Mouse (Mus musculus) intestine, embryonic 14.5 days (tissue): ENCODE measurements around the gene Pomt1. TPM values are rescaled to one million over a fixed set of nuclear protein-coding genes. Genes with fewer than 3 reads are reported as not detected.
A peak's percentile ranks its signal among the peaks of the same experiment; 100 is the strongest.

ENCODE experiments used
- ATAC-seq: fragments of 200-750 bp; cut with Nextera tagmentation; replicated peaks from 2 replicates; pipeline ENCODE4 v1.8.0; 2017; ENCODE audit warnings: low read depth, moderate number of reproducible peaks, moderate TSS enrichment, moderate library complexity; ENCODE audit not compliant: low FRiP score, low TSS enrichment
- DNase-seq: peaks from one replicate; pipeline ENCODE4 v3.0.0-alpha.2; 2018; ENCODE audit warnings: low spot score
- H3K27ac ChIP-seq: fragments of 300-500 bp; sonication (generic); 2 replicates; pipeline ENCODE4 v1.5.1; 2014; ENCODE audit warnings: low read depth, mild to moderate bottlenecking, control low read depth
- H3K27me3 ChIP-seq: fragments of 300-500 bp; sonication (generic); replicated peaks from 2 replicates; pipeline ENCODE4 v1.6.1; 2014; ENCODE audit warnings: low read length, control low read depth; ENCODE audit not compliant: control insufficient read depth, insufficient read depth
- H3K36me3 ChIP-seq: fragments of 300-500 bp; sonication (generic); 2 replicates; pipeline ENCODE4 v1.6.1; 2014; ENCODE audit warnings: low read length, control low read depth; ENCODE audit not compliant: control insufficient read depth, insufficient read depth
- H3K4me1 ChIP-seq: fragments of 300-500 bp; sonication (generic); replicated peaks from 2 replicates; pipeline ENCODE4 v1.6.1; 2014; ENCODE audit warnings: low read length, control low read depth, mixed read lengths; ENCODE audit not compliant: control insufficient read depth, insufficient read depth
- H3K4me2 ChIP-seq: fragments of 300-500 bp; sonication (generic); 2 replicates; pipeline ENCODE4 v1.6.1; 2014; ENCODE audit warnings: low read length
- H3K4me3 ChIP-seq: fragments of 300-500 bp; sonication (generic); 2 replicates; pipeline ENCODE4 v1.5.1; 2014; ENCODE audit warnings: low read depth, low read length, control low read depth, mixed read lengths
- H3K9ac ChIP-seq: fragments of 300-500 bp; sonication (generic); 2 replicates; pipeline ENCODE4 v1.6.1; 2014; ENCODE audit warnings: mild to moderate bottlenecking, low read length
- H3K9me3 ChIP-seq: fragments of 300-500 bp; sonication (generic); 2 replicates; pipeline ENCODE4 v1.6.1; 2016; ENCODE audit warnings: low read length, control low read depth; ENCODE audit not compliant: control insufficient read depth
- WGBS: fragments of 180-500 bp; shearing (Covaris S2); extraction: QIAGEN DNeasy Blood & Tissue Kit; methylation state at CpG from one replicate; pipeline ENCODE4 v1.1.7; 2014; 5-methylcytosine and 5-hydroxymethylcytosine counted together
- polyA plus RNA-seq: library from polyadenylated mRNA; unstranded; fragments of >200 nt; fragmentation: Nextera tagmentation; extraction: Ambion mirVana; gene quantifications from 2 replicates; pipeline ENCODE4 v1.2.1, GENCODE M21; 2014

The Pomt1 gene
- polyA plus RNA-seq, 1 experiment from 2014 or later: 26.9 TPM

- Histone ChIP-seq H3K27ac (no peak overlapping the region), H3K4me2 (no peak overlapping the region), H3K4me1 (no peaks in the 10 kb centered on the region), H3K27me3 (no peaks in the 10 kb centered on the region), H3K4me3 (no peak overlapping the region), H3K9ac (no peak overlapping the region), H3K36me3 (peaks cover 100% of the 10 kb centered on the region), H3K9me3 (no peaks in the 10 kb centered on the region)
- 91% methylated on average over 5 of the region's 5 CpGs for WGBS
- no peak for DNase-seq
- ATAC-seq: no peak
These were observed 18.3 kb upstream of the Pomt1 start for GRCm38 (mm10) chr2:32218113-32218512.

- DNase-seq (no peak), ATAC-seq (no peak)
- WGBS: 92% methylated on average over 11 of the region's 11 CpGs
- Histone ChIP-seq H3K27me3 (no peaks in the 10 kb centered on the region), H3K9me3 (no peaks in the 10 kb centered on the region), H3K27ac (no peak overlapping the region), H3K36me3 (peaks cover 100% of the 10 kb centered on the region), H3K4me3 (no peak overlapping the region), H3K9ac (no peak overlapping the region), H3K4me2 (no peak overlapping the region), H3K4me1 (no peaks in the 10 kb centered on the region)
These were observed 17.7 kb upstream of the Pomt1 start for GRCm38 (mm10) chr2:32218541-32219334.

- H3K36me3 ChIP-seq: peaks cover 100% of the 10 kb centered on the region
- ATAC-seq: no peak
- H3K9ac ChIP-seq: no peak overlapping the region
- H3K9me3 ChIP-seq: no peaks in the 10 kb centered on the region
- WGBS: 91% methylated on average over 14 of the region's 14 CpGs
- no peak overlapping the region for H3K4me2 ChIP-seq
- no peak overlapping the region for H3K4me3 ChIP-seq
- no peak overlapping the region for H3K27ac ChIP-seq
- DNase-seq: no peak
- no peaks in the 10 kb centered on the region for H3K27me3 ChIP-seq
- H3K4me1 ChIP-seq: no peaks in the 10 kb centered on the region
These were observed 16.9 kb upstream of the Pomt1 start for GRCm38 (mm10) chr2:32219501-32219900.

GRCm38 (mm10) chr2:32220021-32220420 is 16.4 kb upstream of the Pomt1 start:
- H3K27ac ChIP-seq: no peak overlapping the region
- H3K4me3 ChIP-seq: no peak overlapping the region
- ATAC-seq (no peak), DNase-seq (no peak)
- H3K27me3 ChIP-seq: no peaks in the 10 kb centered on the region
- H3K4me1 ChIP-seq: no peaks in the 10 kb centered on the region
- no peaks in the 10 kb centered on the region for H3K9me3 ChIP-seq
- H3K4me2 ChIP-seq: no peak overlapping the region
- peaks cover 100% of the 10 kb centered on the region for H3K36me3 ChIP-seq
- H3K9ac ChIP-seq: no peak overlapping the region
- WGBS: 88% methylated on average over 6 of the region's 6 CpGs

- H3K4me3 ChIP-seq: no peak overlapping the region
- H3K4me1 ChIP-seq: no peaks in the 10 kb centered on the region
- 91% methylated on average over 10 of the region's 10 CpGs for WGBS
- no peak overlapping the region for H3K27ac ChIP-seq
- peaks cover 100% of the 10 kb centered on the region for H3K36me3 ChIP-seq
- DNase-seq (no peak), ATAC-seq (no peak)
- no peak overlapping the region for H3K9ac ChIP-seq
- H3K27me3 ChIP-seq: no peaks in the 10 kb centered on the region
- no peak overlapping the region for H3K4me2 ChIP-seq
- H3K9me3 ChIP-seq: no peaks in the 10 kb centered on the region
These were observed 15.4 kb upstream of the Pomt1 start for GRCm38 (mm10) chr2:32220969-32221368.

GRCm38 (mm10) chr2:32221577-32221976 is 14.8 kb upstream of the Pomt1 start:
- DNase-seq: no peak
- Histone ChIP-seq H3K4me1 (no peaks in the 10 kb centered on the region), H3K9ac (no peak overlapping the region), H3K27me3 (no peaks in the 10 kb centered on the region), H3K36me3 (peaks cover 100% of the 10 kb centered on the region), H3K9me3 (no peaks in the 10 kb centered on the region), H3K4me3 (no peak overlapping the region), H3K4me2 (no peak overlapping the region), H3K27ac (no peak overlapping the region)
- ATAC-seq: no peak
- WGBS: 88% methylated on average over 7 of the region's 7 CpGs

GRCm38 (mm10) chr2:32222057-32222456 is 14.3 kb upstream of the Pomt1 start:
- ATAC-seq (no peak), DNase-seq (no peak)
- H3K9me3 ChIP-seq: no peaks in the 10 kb centered on the region
- no peaks in the 10 kb centered on the region for H3K27me3 ChIP-seq
- 84% methylated on average over 10 of the region's 10 CpGs for WGBS
- no peak overlapping the region for H3K4me3 ChIP-seq
- no peak overlapping the region for H3K9ac ChIP-seq
- no peak overlapping the region for H3K4me2 ChIP-seq
- H3K36me3 ChIP-seq: peaks cover 100% of the 10 kb centered on the region
- no peaks in the 10 kb centered on the region for H3K4me1 ChIP-seq
- H3K27ac ChIP-seq: no peak overlapping the region

- Histone ChIP-seq H3K9ac (peak overlapping the region; percentile 72), H3K4me3 (peak overlapping the region; percentile 72), H3K4me1 (peaks cover 12% of the 10 kb centered on the region), H3K27ac (peak overlapping the region; percentile 84), H3K9me3 (no peaks in the 10 kb centered on the region), H3K4me2 (peak overlapping the region; percentile 94), H3K27me3 (no peaks in the 10 kb centered on the region), H3K36me3 (peaks cover 36% of the 10 kb centered on the region)
- 31% methylated on average over 7 of the region's 7 CpGs for whole genome bisulfite sequencing
- DNase-seq (no peak), ATAC-seq (no peak)
These were observed 957 bp upstream of the Pomt1 start for GRCm38 (mm10) chr2:32235433-32235832.
